Mouse (Mus musculus) hindbrain, embryonic 12.5 days (tissue): Measurements from ENCODE around the gene Il6ra. TPM values are rescaled to one million over a fixed set of nuclear protein-coding genes. Genes with fewer than 3 reads are reported as not detected.
"Not testable (repeated sequence)": the region's sequence is repeated elsewhere in the genome, so short reads cannot be mapped to it uniquely, and the experiment has no call there.

ENCODE experiments used
- ATAC-seq: fragments of 200-750 bp; cut with Nextera tagmentation; 2 replicates; pipeline ENCODE4 v1.8.0; 2017; ENCODE audit warnings: moderate TSS enrichment; ENCODE audit not compliant: low FRiP score
- H3K27ac ChIP-seq: fragments of 300-500 bp; sonication (generic); 2 replicates; pipeline ENCODE4 v1.5.1; 2016; ENCODE audit warnings: mild to moderate bottlenecking
- H3K27me3 ChIP-seq: fragments of 300-500 bp; sonication (generic); 2 replicates; pipeline ENCODE4 v1.6.1; 2016; ENCODE audit warnings: mild to moderate bottlenecking
- H3K36me3 ChIP-seq: fragments of 300-500 bp; sonication (generic); 2 replicates; pipeline ENCODE4 v1.6.1; 2016; ENCODE audit warnings: mild to moderate bottlenecking
- H3K4me1 ChIP-seq: fragments of 300-500 bp; sonication (generic); 2 replicates; pipeline ENCODE4 v1.6.1; 2016
- H3K4me2 ChIP-seq: fragments of 300-500 bp; sonication (generic); replicated peaks from 2 replicates; pipeline ENCODE4 v1.6.1; 2016; ENCODE audit warnings: mild to moderate bottlenecking
- H3K4me3 ChIP-seq: fragments of 300-500 bp; sonication (generic); 2 replicates; pipeline ENCODE4 v1.5.1; 2016; ENCODE audit warnings: mild to moderate bottlenecking
- H3K9ac ChIP-seq: fragments of 300-500 bp; sonication (generic); 2 replicates; pipeline ENCODE4 v1.6.1; 2016; ENCODE audit warnings: mild to moderate bottlenecking, moderate library complexity
- H3K9me3 ChIP-seq: fragments of 300-500 bp; sonication (generic); replicated peaks from 2 replicates; pipeline ENCODE4 v1.6.1; 2016; ENCODE audit warnings: mild to moderate bottlenecking
- WGBS: fragments of 180-500 bp; shearing (Covaris S2); methylation state at CpG from one replicate; pipeline ENCODE4 v1.1.7; 2016; 5-methylcytosine and 5-hydroxymethylcytosine counted together
- polyA plus RNA-seq: library from polyadenylated mRNA; unstranded; fragments of >200 nt; fragmentation: Nextera tagmentation; extraction: Ambion mirVana; gene quantifications from 2 replicates; pipeline ENCODE4 v1.2.1, GENCODE M21; 2016

The Il6ra gene
- polyA plus RNA-seq, 1 experiment from 2014 or later = 0.66 TPM

GRCm38 (mm10) chr3:89869556-89869955, 43.4 kb downstream of the Il6ra start:
- Histone ChIP-seq H3K27me3 (no peaks in the 10 kb centered on the region), H3K27ac (no peak overlapping the region), H3K9me3 (no peaks in the 10 kb centered on the region), H3K36me3 (no peaks in the 10 kb centered on the region), H3K4me2 (no peak overlapping the region), H3K4me1 (peaks cover 16% of the 10 kb centered on the region), H3K4me3 (no peak overlapping the region), H3K9ac (no peak overlapping the region)
- WGBS = 63% methylated on average over 9 of the region's 9 CpGs
- ATAC-seq = no peak

- no peak overlapping the region for H3K4me2 ChIP-seq
- H3K4me1 ChIP-seq = peaks cover 16% of the 10 kb centered on the region
- no peak for ATAC-seq
- H3K27ac ChIP-seq = no peak overlapping the region
- no peaks in the 10 kb centered on the region for H3K27me3 ChIP-seq
- H3K4me3 ChIP-seq = no peak overlapping the region
- H3K9me3 ChIP-seq = no peaks in the 10 kb centered on the region
- no peak overlapping the region for H3K9ac ChIP-seq
- WGBS = 59% methylated on average over 9 of the region's 9 CpGs
- no peaks in the 10 kb centered on the region for H3K36me3 ChIP-seq
These were observed 44.0 kb downstream of the Il6ra start for GRCm38 (mm10) chr3:89868956-89869355.

- Histone ChIP-seq H3K36me3 (no peaks in the 10 kb centered on the region), H3K27me3 (no peaks in the 10 kb centered on the region), H3K9ac (no peak overlapping the region), H3K27ac (no peak overlapping the region), H3K4me2 (no peak overlapping the region), H3K9me3 (no peaks in the 10 kb centered on the region), H3K4me1 (peaks cover 16% of the 10 kb centered on the region), H3K4me3 (no peak overlapping the region)
- WGBS = 33% methylated on average over 7 of the region's 7 CpGs
- ATAC-seq = no peak
These were observed 44.6 kb downstream of the Il6ra start for GRCm38 (mm10) chr3:89868357-89868756.

GRCm38 (mm10) chr3:89867651-89868050, 45.3 kb downstream of the Il6ra start:
- H3K4me1 ChIP-seq = peaks cover 16% of the 10 kb centered on the region
- H3K9ac ChIP-seq = no peak overlapping the region
- peak; percentile 50; the same call in 1 of the 2 replicates for ATAC-seq
- no peaks in the 10 kb centered on the region for H3K36me3 ChIP-seq
- no peaks in the 10 kb centered on the region for H3K27me3 ChIP-seq
- H3K9me3 ChIP-seq = no peaks in the 10 kb centered on the region
- WGBS = 53% methylated on average over 3 of the region's 4 CpGs
- no peak overlapping the region for H3K27ac ChIP-seq
- no peak overlapping the region for H3K4me3 ChIP-seq
- H3K4me2 ChIP-seq = no peak overlapping the region

GRCm38 (mm10) chr3:89865764-89866163, 47.2 kb downstream of the Il6ra start:
- 82% methylated on average over 4 of the region's 4 CpGs for WGBS
- no peak overlapping the region for H3K4me3 ChIP-seq
- no peaks in the 10 kb centered on the region for H3K27me3 ChIP-seq
- no peak overlapping the region for H3K9ac ChIP-seq
- H3K4me2 ChIP-seq = no peak overlapping the region
- H3K4me1 ChIP-seq = peaks cover 23% of the 10 kb centered on the region
- H3K9me3 ChIP-seq = no peaks in the 10 kb centered on the region
- no peak for ATAC-seq
- no peaks in the 10 kb centered on the region for H3K36me3 ChIP-seq
- H3K27ac ChIP-seq = no peak overlapping the region

GRCm38 (mm10) chr3:89865020-89865419, 48.0 kb downstream of the Il6ra start:
- ATAC-seq = no peak
- no peaks in the 10 kb centered on the region for H3K9me3 ChIP-seq
- no peak overlapping the region for H3K4me2 ChIP-seq
- H3K9ac ChIP-seq = no peak overlapping the region
- no peak overlapping the region for H3K4me3 ChIP-seq
- peaks cover 24% of the 10 kb centered on the region for H3K4me1 ChIP-seq
- WGBS = 60% methylated on average over 6 of the region's 6 CpGs
- no peak overlapping the region for H3K27ac ChIP-seq
- no peaks in the 10 kb centered on the region for H3K27me3 ChIP-seq
- no peaks in the 10 kb centered on the region for H3K36me3 ChIP-seq

- WGBS = 84% methylated on average over 9 of the region's 9 CpGs
- H3K9ac ChIP-seq = no peak overlapping the region
- H3K4me2 ChIP-seq = no peak overlapping the region
- ATAC-seq = no peak
- H3K4me3 ChIP-seq = no peak overlapping the region
- peaks cover 21% of the 10 kb centered on the region for H3K4me1 ChIP-seq
- no peaks in the 10 kb centered on the region for H3K9me3 ChIP-seq
- H3K27me3 ChIP-seq = no peaks in the 10 kb centered on the region
- H3K36me3 ChIP-seq = no peaks in the 10 kb centered on the region
- H3K27ac ChIP-seq = no peak overlapping the region
These were observed 49.1 kb downstream of the Il6ra start for GRCm38 (mm10) chr3:89863716-89864509.

GRCm38 (mm10) chr3:89863276-89863675, 49.7 kb downstream of the Il6ra start:
- H3K4me2 ChIP-seq, H3K9ac ChIP-seq, H3K4me3 ChIP-seq, H3K27ac ChIP-seq, H3K36me3 ChIP-seq, H3K9me3 ChIP-seq, ATAC-seq, H3K27me3 ChIP-seq: not testable (repeated sequence)
- H3K4me1 ChIP-seq = peaks cover 19% of the 10 kb centered on the region
- WGBS = 86% methylated on average over 3 of the region's 3 CpGs

- H3K9me3 ChIP-seq = no peaks in the 10 kb centered on the region
- no peaks in the 10 kb centered on the region for H3K36me3 ChIP-seq
- no peaks in the 10 kb centered on the region for H3K27me3 ChIP-seq
- peaks cover 14% of the 10 kb centered on the region for H3K4me1 ChIP-seq
- ATAC-seq = no peak
- no peak overlapping the region for H3K4me3 ChIP-seq
- WGBS = 84% methylated on average over 8 of the region's 8 CpGs
- no peak overlapping the region for H3K27ac ChIP-seq
- H3K9ac ChIP-seq = no peak overlapping the region
- no peak overlapping the region for H3K4me2 ChIP-seq
These were observed 50.7 kb downstream of the Il6ra start for GRCm38 (mm10) chr3:89862182-89862761.

- peak; percentile 65; the same call in 1 of the 2 replicates for ATAC-seq
- Histone ChIP-seq H3K9me3 (no peaks in the 10 kb centered on the region), H3K27me3 (no peaks in the 10 kb centered on the region), H3K4me1 (peaks cover 14% of the 10 kb centered on the region), H3K4me3 (no peak overlapping the region), H3K4me2 (no peak overlapping the region), H3K9ac (no peak overlapping the region; the same call in 1 of the 2 replicates), H3K27ac (0 out of 2 replicates have a peak overlapping the region, but pooled peaks have one; percentile 4), H3K36me3 (no peaks in the 10 kb centered on the region)
- 19% methylated on average over 4 of the region's 4 CpGs for WGBS
These were observed 51.9 kb downstream of the Il6ra start for GRCm38 (mm10) chr3:89861070-89861469.

GRCm38 (mm10) chr3:89860343-89860742, 52.7 kb downstream of the Il6ra start:
- 75% methylated on average over 3 of the region's 3 CpGs for WGBS
- Histone ChIP-seq H3K9ac (no peak overlapping the region), H3K9me3 (no peaks in the 10 kb centered on the region), H3K36me3 (no peaks in the 10 kb centered on the region), H3K27ac (no peak overlapping the region), H3K4me3 (no peak overlapping the region), H3K4me2 (no peak overlapping the region), H3K27me3 (no peaks in the 10 kb centered on the region), H3K4me1 (peaks cover 12% of the 10 kb centered on the region)
- no peak for ATAC-seq

- Histone ChIP-seq H3K27me3 (no peaks in the 10 kb centered on the region), H3K4me3 (no peak overlapping the region), H3K9ac (no peak overlapping the region), H3K27ac (no peak overlapping the region), H3K9me3 (no peaks in the 10 kb centered on the region), H3K36me3 (no peaks in the 10 kb centered on the region), H3K4me1 (peaks cover 8% of the 10 kb centered on the region), H3K4me2 (no peak overlapping the region)
- ATAC-seq = no peak
- 81% methylated on average over 3 of the region's 3 CpGs for WGBS
These were observed 53.1 kb downstream of the Il6ra start for GRCm38 (mm10) chr3:89859936-89860335.

- Histone ChIP-seq H3K4me3 (no peak overlapping the region), H3K27ac (no peak overlapping the region), H3K4me1 (peaks cover 8% of the 10 kb centered on the region), H3K36me3 (no peaks in the 10 kb centered on the region), H3K9me3 (no peaks in the 10 kb centered on the region), H3K9ac (no peak overlapping the region), H3K27me3 (no peaks in the 10 kb centered on the region), H3K4me2 (no peak overlapping the region)
- ATAC-seq = peak; percentile 46; the same call in 1 of the 2 replicates
- 68% methylated on average over 8 of the region's 8 CpGs for WGBS
These were observed 54.1 kb downstream of the Il6ra start for GRCm38 (mm10) chr3:89858888-89859287.
